Mouse (Mus musculus): Measurements from ENCODE around the gene Rsph1. TPM values are rescaled to one million over a fixed set of nuclear protein-coding genes. Genes with fewer than 3 reads are reported as not detected.

The Rsph1 gene
- polyA plus RNA-seq, 1 experiment from 2014 or later, result 2.4 TPM

DNA sequence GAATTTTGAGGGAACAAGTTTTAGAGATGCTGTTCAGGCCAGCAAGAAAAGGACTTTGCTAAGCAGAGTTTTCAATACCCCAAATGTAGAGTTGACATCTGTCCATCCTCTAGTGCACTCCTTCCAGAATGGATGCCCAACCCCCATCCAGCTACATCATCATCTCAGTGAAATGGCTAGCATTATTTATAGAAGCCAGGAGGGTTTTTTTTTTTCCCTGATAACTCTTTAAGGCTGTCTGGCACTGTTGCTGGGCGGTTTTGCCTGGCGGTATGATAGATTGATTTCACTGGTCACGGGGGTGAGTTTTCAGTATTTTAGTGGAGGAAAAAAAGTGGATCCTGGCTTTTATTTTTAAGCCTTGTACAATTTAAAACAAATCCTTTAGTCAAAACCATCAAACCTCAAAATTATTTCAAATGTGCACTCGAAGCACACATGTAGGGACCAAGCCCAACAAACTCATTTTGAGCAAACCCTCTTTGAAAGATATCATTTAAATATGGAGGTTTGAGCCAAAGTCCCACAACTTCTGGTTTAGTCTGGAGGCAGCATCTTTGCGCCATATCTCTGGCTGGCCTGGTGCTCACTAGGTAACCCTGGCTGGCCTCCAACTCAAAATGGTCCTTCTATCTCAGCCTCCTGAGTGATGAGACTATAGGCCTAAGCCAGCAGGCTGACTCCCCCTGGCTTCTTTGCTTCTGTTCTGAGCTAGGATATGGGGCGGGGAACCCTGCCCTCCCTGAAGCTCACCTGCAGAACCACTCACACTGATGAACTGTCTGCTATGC is 21.4 kb upstream of the Rsph1 start:
- H3K27ac ChIP-seq, result no peak overlapping the region
- no peak overlapping the region for H3K4me3 ChIP-seq (replicated peaks)
- peaks cover 30% of the 10 kb centered on the region for H3K4me1 ChIP-seq
- no peak for ATAC-seq (replicated peaks; ENCODE audit: low FRiP score)
- H3K9ac ChIP-seq, result no peak overlapping the region
- no peaks in the 10 kb centered on the region for H3K9me3 ChIP-seq (replicated peaks)
- no peak overlapping the region for H3K4me2 ChIP-seq
- H3K27me3 ChIP-seq, result peaks cover 27% of the 10 kb centered on the region
- WGBS, result 86% methylated on average over 6 of the region's 6 CpGs
- H3K36me3 ChIP-seq, result no peaks in the 10 kb centered on the region

GRCm38 (mm10) chr17:31297521-31297939 is 20.3 kb upstream of the Rsph1 start:
- WGBS, result 11% methylated on average over 7 of the region's 7 CpGs
- peaks cover 27% of the 10 kb centered on the region for H3K27me3 ChIP-seq
- no peaks in the 10 kb centered on the region for H3K36me3 ChIP-seq
- peak; percentile 59; the same call in 1 of the 2 replicates for ATAC-seq (replicated peaks; ENCODE audit: low FRiP score)
- peak overlapping the region; percentile 50; the same call in 1 of the 2 replicates for H3K27ac ChIP-seq
- peaks cover 30% of the 10 kb centered on the region for H3K4me1 ChIP-seq
- peak overlapping the region; percentile 55 for H3K4me3 ChIP-seq (replicated peaks)
- H3K9me3 ChIP-seq (replicated peaks), result no peaks in the 10 kb centered on the region
- H3K4me2 ChIP-seq, result peak overlapping the region; percentile 95
- H3K9ac ChIP-seq, result no peak overlapping the region

GRCm38 (mm10) chr17:31295892-31296781 is 19.0 kb upstream of the Rsph1 start:
- H3K4me2 ChIP-seq, result peak overlapping the region; percentile 95
- ATAC-seq (replicated peaks; ENCODE audit: low FRiP score), result peak; percentile 71
- H3K4me1 ChIP-seq, result peaks cover 30% of the 10 kb centered on the region
- peaks cover 27% of the 10 kb centered on the region for H3K27me3 ChIP-seq
- H3K36me3 ChIP-seq, result no peaks in the 10 kb centered on the region
- peak overlapping the region; percentile 55 for H3K4me3 ChIP-seq (replicated peaks)
- 0 out of 2 replicates have a peak overlapping the region, but pooled peaks have one; percentile 22 for H3K27ac ChIP-seq
- no peaks in the 10 kb centered on the region for H3K9me3 ChIP-seq (replicated peaks)
- 1% methylated on average over 67 of the region's 68 CpGs for WGBS
- peak overlapping the region; percentile 60 for H3K9ac ChIP-seq

GRCm38 (mm10) chr17:31295215-31295891 is 18.2 kb upstream of the Rsph1 start:
- peaks cover 30% of the 10 kb centered on the region for H3K4me1 ChIP-seq
- H3K27ac ChIP-seq, result no peak overlapping the region
- peak overlapping the region; percentile 95 for H3K4me2 ChIP-seq
- 21% methylated on average over 25 of the region's 25 CpGs for WGBS
- no peak for ATAC-seq (replicated peaks; ENCODE audit: low FRiP score)
- peaks cover 27% of the 10 kb centered on the region for H3K27me3 ChIP-seq
- H3K4me3 ChIP-seq (replicated peaks), result peak overlapping the region; percentile 55
- H3K36me3 ChIP-seq, result no peaks in the 10 kb centered on the region
- peak overlapping the region; percentile 60; the same call in 1 of the 2 replicates for H3K9ac ChIP-seq
- H3K9me3 ChIP-seq (replicated peaks), result no peaks in the 10 kb centered on the region

DNA sequence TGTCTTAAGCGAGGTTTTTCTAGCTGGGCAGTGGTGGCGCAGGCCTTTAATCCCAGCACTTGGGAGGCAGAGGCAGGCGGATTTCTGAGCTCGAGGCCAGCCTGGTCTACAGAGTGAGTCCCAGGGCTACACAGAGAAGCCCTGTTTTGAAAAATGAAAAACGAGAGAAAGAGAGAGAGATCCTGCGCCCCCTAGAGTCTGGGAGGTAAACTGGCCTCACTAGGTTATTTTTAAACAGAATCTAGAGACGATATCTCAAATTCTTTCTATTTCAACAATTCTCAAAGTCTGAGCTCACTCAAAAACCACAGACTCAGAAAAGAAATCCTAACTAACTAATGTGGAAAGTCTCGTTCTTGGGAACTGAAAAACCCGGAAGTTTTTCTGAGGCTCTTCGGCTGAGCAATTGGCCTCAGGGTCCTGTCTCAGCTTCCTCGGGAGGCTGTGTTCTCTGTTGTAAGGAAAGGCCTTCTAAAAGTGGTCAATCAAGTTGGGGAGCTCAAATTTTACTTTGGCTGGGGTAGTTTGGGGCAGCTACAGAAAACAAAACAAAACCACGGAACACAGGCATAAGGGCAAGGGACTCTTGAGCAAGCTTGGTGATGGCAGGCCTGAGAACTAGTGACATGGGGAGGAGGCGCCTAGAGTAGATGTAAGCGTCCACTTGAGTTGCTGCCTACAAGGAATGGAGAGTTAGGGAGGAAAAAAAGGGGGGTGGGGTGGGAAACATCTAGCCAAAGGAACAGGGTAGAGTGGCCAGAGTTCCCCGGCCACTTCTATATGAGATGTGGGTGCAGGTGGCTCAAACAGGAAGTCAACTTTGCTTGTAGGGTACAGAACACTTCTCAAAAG is 17.4 kb upstream of the Rsph1 start:
- Histone ChIP-seq H3K4me2 (peak overlapping the region; percentile 95), H3K4me3 (replicated peaks) (no peak overlapping the region), H3K9me3 (replicated peaks) (no peaks in the 10 kb centered on the region), H3K9ac (no peak overlapping the region), H3K4me1 (peaks cover 30% of the 10 kb centered on the region), H3K36me3 (no peaks in the 10 kb centered on the region), H3K27ac (no peak overlapping the region), H3K27me3 (peaks cover 26% of the 10 kb centered on the region)
- ATAC-seq (replicated peaks; ENCODE audit: low FRiP score), result no peak
- 82% methylated on average over 15 of the region's 15 CpGs for WGBS

DNA sequence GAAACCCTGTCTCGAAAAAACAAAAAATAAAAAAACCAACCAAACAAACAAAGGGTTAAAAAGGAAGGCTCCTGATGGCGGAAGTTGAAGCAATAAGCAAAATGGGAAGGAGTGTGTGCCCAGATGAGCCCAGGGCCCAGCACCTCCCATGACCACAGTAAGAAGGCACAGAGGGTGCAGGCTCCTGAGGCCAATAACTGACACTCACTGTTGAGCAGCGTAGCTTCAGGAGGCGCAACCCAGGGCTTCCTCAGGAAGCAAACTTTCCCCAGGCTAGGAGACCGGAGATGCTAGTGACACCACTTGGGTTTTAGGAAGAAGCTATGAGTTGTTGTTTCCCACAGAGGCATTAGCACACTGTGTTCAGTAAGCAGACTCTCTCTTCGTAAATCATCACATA is 13.7 kb upstream of the Rsph1 start:
- H3K9ac ChIP-seq, result no peak overlapping the region
- H3K36me3 ChIP-seq, result no peaks in the 10 kb centered on the region
- WGBS, result 65% methylated on average over 6 of the region's 6 CpGs
- H3K27me3 ChIP-seq, result peaks cover 15% of the 10 kb centered on the region
- H3K4me2 ChIP-seq, result no peak overlapping the region
- H3K4me1 ChIP-seq, result peaks cover 8% of the 10 kb centered on the region
- H3K4me3 ChIP-seq (replicated peaks), result no peak overlapping the region
- no peak overlapping the region for H3K27ac ChIP-seq
- no peak for ATAC-seq (replicated peaks; ENCODE audit: low FRiP score)
- no peaks in the 10 kb centered on the region for H3K9me3 ChIP-seq (replicated peaks)

- Histone ChIP-seq H3K4me2 (no peak overlapping the region), H3K9ac (no peak overlapping the region), H3K36me3 (no peaks in the 10 kb centered on the region), H3K4me3 (replicated peaks) (no peak overlapping the region), H3K9me3 (replicated peaks) (no peaks in the 10 kb centered on the region), H3K27me3 (peaks cover 10% of the 10 kb centered on the region), H3K4me1 (peaks cover 3% of the 10 kb centered on the region), H3K27ac (no peak overlapping the region)
- no peak for ATAC-seq (replicated peaks; ENCODE audit: low FRiP score)
Measured at GRCm38 (mm10) chr17:31290311-31290710, 13.1 kb upstream of the Rsph1 start.

- H3K4me3 ChIP-seq (replicated peaks), result no peak overlapping the region
- no peaks in the 10 kb centered on the region for H3K36me3 ChIP-seq
- no peak overlapping the region for H3K4me2 ChIP-seq
- 67% methylated on average over 7 of the region's 7 CpGs for WGBS
- H3K4me1 ChIP-seq, result no peaks in the 10 kb centered on the region
- H3K27me3 ChIP-seq, result 0 out of 2 replicates have a peak, but pooled peaks cover 6% of the 10 kb centered on the region
- H3K9me3 ChIP-seq (replicated peaks), result no peaks in the 10 kb centered on the region
- H3K27ac ChIP-seq, result no peak overlapping the region
- ATAC-seq (replicated peaks; ENCODE audit: low FRiP score), result no peak
- H3K9ac ChIP-seq, result no peak overlapping the region
Measured at GRCm38 (mm10) chr17:31288999-31289726, 12.0 kb upstream of the Rsph1 start.

GRCm38 (mm10) chr17:31287216-31287615 is 10.0 kb upstream of the Rsph1 start:
- Histone ChIP-seq H3K36me3 (no peaks in the 10 kb centered on the region), H3K9me3 (replicated peaks) (no peaks in the 10 kb centered on the region), H3K4me3 (replicated peaks) (no peak overlapping the region), H3K9ac (no peak overlapping the region), H3K27ac (no peak overlapping the region), H3K27me3 (0 out of 2 replicates have a peak, but pooled peaks cover 6% of the 10 kb centered on the region), H3K4me2 (no peak overlapping the region), H3K4me1 (no peaks in the 10 kb centered on the region)
- 85% methylated on average over 3 of the region's 3 CpGs for WGBS
- no peak for ATAC-seq (replicated peaks; ENCODE audit: low FRiP score)

- H3K4me3 ChIP-seq (replicated peaks), result no peak within 1 kb of the TSS
- H3K36me3 ChIP-seq, result no peaks in the 10 kb centered on the region
- H3K9ac ChIP-seq, result no peak within 1 kb of the TSS
- no peaks in the 10 kb centered on the region for H3K9me3 ChIP-seq (replicated peaks)
- 0 out of 2 replicates have a peak, but pooled peaks cover 6% of the 10 kb centered on the region for H3K27me3 ChIP-seq
- H3K27ac ChIP-seq, result no peak within 1 kb of the TSS
- H3K4me2 ChIP-seq, result no peak within 1 kb of the TSS
- WGBS, result 100% methylated on average over 1 of the region's 1 CpGs
- no peaks in the 10 kb centered on the region for H3K4me1 ChIP-seq
- no peak for ATAC-seq (replicated peaks; ENCODE audit: low FRiP score)
Measured at GRCm38 (mm10) chr17:31286492-31286891, 9.3 kb upstream of the Rsph1 start, which contains the start of gene Slc37a1. Gene Slc37a1 (plus strand): TSS chr17:31286792.
